Mouse (Mus musculus): ENCODE data around the gene Gm4305.
"Not testable (repeated sequence)": the region's sequence is repeated elsewhere in the genome, so short reads cannot be mapped to it uniquely, and the experiment has no call there.

Gm4305 gene

DNA sequence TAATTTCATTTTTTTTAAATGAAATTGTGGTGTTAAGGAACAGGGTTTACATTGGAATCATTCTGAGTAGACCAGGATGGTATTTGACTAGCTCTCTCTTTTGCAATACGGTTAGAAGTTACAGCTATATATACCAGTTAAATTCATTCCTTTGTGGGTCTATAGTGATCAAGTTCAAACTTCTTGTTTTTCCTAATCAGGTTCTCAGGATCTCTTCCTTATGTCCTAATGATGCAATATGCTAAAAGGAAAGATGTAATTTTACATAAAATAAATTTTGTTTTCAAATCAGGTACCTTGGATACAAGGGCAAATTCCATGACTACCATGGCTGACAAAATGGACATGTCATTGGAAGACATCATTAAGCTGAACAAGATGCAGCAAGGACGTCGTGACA is at the start of gene Gm4305:
TSS of gene Gm4305 (plus strand) at position 301 of the 400 bp plus-strand sequence.
- DNase-seq, result not testable (repeated sequence)

- DNase-seq, result not testable (repeated sequence)
These were observed 15.5 kb upstream of the Gm4305 start, which contains the start of gene Gm4301 for GRCm38 (mm10) chr10:100335376-100335775. Gene Gm4301, plus strand, starts transcription at chr10:100335676.

DNA sequence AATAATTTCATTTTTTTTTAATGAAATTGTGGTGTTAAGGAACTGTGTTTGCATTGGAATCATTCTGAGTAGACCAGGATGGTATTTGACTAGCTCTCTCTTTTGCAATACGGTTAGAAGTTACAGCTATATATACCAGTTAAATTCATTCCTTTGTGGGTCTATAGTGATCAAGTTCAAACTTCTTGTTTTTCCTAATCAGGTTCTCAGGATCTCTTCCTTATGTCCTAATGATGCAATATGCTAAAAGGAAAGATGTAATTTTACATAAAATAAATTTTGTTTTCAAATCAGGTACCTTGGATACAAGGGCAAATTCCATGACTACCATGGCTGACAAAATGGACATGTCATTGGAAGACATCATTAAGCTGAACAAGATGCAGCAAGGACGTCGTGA is 10.4 kb upstream of the Gm4305 start, which contains the start of gene Gm4302:
TSS of gene Gm4302 (plus strand) at position 301 of the 400 bp plus-strand sequence.
- DNase-seq, result not testable (repeated sequence)

DNA sequence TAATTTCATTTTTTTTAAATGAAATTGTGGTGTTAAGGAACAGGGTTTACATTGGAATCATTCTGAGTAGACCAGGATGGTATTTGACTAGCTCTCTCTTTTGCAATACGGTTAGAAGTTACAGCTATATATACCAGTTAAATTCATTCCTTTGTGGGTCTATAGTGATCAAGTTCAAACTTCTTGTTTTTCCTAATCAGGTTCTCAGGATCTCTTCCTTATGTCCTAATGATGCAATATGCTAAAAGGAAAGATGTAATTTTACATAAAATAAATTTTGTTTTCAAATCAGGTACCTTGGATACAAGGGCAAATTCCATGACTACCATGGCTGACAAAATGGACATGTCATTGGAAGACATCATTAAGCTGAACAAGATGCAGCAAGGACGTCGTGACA is 5.2 kb upstream of the Gm4305 start, which contains the start of gene Gm4303:
TSS of gene Gm4303 (plus strand) at position 301 of the 400 bp plus-strand sequence.
- DNase-seq, result not testable (repeated sequence)

- DNase-seq, result peak; percentile 1
These were observed 5.9 kb downstream of the Gm4305 start for GRCm38 (mm10) chr10:100356841-100357240.

DNA sequence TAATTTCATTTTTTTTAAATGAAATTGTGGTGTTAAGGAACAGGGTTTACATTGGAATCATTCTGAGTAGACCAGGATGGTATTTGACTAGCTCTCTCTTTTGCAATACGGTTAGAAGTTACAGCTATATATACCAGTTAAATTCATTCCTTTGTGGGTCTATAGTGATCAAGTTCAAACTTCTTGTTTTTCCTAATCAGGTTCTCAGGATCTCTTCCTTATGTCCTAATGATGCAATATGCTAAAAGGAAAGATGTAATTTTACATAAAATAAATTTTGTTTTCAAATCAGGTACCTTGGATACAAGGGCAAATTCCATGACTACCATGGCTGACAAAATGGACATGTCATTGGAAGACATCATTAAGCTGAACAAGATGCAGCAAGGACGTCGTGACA is 10.1 kb downstream of the Gm4305 start, which contains the start of gene Gm4307:
TSS of gene Gm4307 (plus strand) at position 301 of the 400 bp plus-strand sequence.
- not testable (repeated sequence) for DNase-seq

GRCm38 (mm10) chr10:100382460-100382859 is 31.6 kb downstream of the Gm4305 start, which contains the start of gene Gm4312:
Gene Gm4312, minus strand, starts transcription at chr10:100382560.
- not testable (repeated sequence) for DNase-seq
